Mouse (Mus musculus): ENCODE measurements at regions not wholly inside any gene's neighbourhood (a gene's known extent, or its start where the extent isn't known, plus 50 kb on each side); places are given as distances from the start of the nearest gene placed in this dataset.

DNA sequence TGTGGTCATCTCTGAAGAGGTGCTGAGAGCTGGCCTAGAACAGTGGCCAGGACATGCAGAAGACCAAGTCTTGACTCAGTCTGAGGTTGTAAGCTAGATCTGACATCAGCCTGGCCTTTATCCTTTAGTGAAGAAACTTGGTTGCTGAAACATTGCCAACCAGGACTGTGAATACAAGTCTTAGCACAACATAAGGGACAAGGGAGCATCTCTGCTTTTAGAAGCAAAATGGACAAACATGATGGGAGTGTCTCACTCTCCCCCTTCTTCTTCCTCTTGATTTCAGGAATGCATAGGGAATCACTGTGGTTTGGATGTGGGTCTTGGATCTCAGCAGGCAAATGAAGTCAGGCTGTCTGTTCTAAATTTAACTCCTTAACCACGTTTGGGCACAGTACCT lies 529.1 kb upstream of the Tnc start:
- no peak overlapping the region for H3K4me2 ChIP-seq (replicated peaks)
- H3K4me3 ChIP-seq (replicated peaks; ENCODE audit: low read length) = no peak overlapping the region
- no peak overlapping the region for H3K9ac ChIP-seq
- DNase-seq (ENCODE audit: low spot score) (no peak), ATAC-seq (ENCODE audit: low FRiP score) (no peak)
- no peaks in the 10 kb centered on the region for H3K36me3 ChIP-seq (replicated peaks; ENCODE audit: control insufficient read depth, insufficient read depth)
- no peaks in the 10 kb centered on the region for H3K4me1 ChIP-seq (replicated peaks; ENCODE audit: control insufficient read depth, insufficient read depth, low read length)
- H3K27me3 ChIP-seq (ENCODE audit: control insufficient read depth, insufficient read depth, low read length) = no peaks in the 10 kb centered on the region
- H3K9me3 ChIP-seq (ENCODE audit: control insufficient read depth, low read length) = no peaks in the 10 kb centered on the region
- no peak overlapping the region for H3K27ac ChIP-seq
- 32% methylated on average over 1 of the region's 1 CpGs for WGBS

DNA sequence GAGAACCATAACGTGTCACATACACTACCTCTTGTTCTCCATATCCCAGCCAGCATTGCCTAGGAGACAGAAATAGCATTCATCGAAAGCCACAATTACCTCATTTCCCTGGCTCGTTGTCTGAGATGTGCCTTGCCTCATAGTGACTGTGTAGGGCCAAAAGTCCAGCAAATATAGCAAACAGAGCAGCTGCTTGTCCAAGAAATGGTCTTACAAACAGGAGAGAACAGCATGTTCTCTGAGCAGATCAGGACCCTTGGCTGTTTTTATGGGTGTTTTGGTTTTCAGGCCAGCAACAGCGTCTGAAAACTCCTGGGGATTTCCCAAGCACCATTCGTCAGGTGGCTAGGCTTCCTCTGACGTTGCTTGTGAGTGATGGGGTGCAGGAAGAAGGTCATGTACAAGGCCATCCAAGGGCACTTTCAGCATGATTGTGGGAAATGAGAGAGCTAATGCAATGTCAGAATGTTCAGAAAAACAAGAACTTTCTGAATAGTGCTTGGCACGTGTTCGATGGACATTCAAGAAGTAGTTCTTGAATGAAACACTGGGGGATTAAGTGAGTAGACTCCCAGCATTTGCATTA lies 528.9 kb upstream of the Pappa start:
- H3K4me3 ChIP-seq (replicated peaks; ENCODE audit: low read length) = no peak overlapping the region
- H3K4me2 ChIP-seq (replicated peaks) = no peak overlapping the region
- H3K27ac ChIP-seq = no peak overlapping the region
- WGBS = 70% methylated on average over 8 of the region's 8 CpGs
- no peaks in the 10 kb centered on the region for H3K36me3 ChIP-seq (replicated peaks; ENCODE audit: control insufficient read depth, insufficient read depth)
- H3K9ac ChIP-seq = no peak overlapping the region
- no peaks in the 10 kb centered on the region for H3K27me3 ChIP-seq (ENCODE audit: control insufficient read depth, insufficient read depth, low read length)
- H3K4me1 ChIP-seq (replicated peaks; ENCODE audit: control insufficient read depth, insufficient read depth, low read length) = no peaks in the 10 kb centered on the region
- DNase-seq (ENCODE audit: low spot score) (no peak), ATAC-seq (ENCODE audit: low FRiP score) (no peak)
- no peaks in the 10 kb centered on the region for H3K9me3 ChIP-seq (ENCODE audit: control insufficient read depth, low read length)

DNA sequence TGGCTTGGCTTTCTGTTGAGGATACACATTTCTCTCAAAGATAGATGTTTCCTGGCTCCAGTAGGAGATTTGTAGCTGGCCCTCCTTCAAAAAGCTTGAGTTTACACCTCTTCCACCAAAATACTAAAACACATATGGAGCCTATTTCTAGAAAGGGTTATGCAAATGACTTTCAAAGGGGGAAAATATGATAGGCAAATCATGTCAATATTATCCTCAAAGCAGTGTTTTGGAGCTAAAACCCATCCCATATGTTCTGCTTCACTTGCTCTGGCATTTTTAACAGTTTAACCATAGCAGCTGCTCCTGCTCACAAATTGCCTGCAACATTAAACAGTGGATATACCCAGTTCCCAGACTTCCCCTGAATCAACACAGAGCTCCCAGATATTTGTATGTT lies 525.5 kb upstream of the Pappa start:
- Histone ChIP-seq H3K27me3 (ENCODE audit: control insufficient read depth, insufficient read depth, low read length) (no peaks in the 10 kb centered on the region), H3K4me3 (replicated peaks; ENCODE audit: low read length) (no peak overlapping the region), H3K27ac (no peak overlapping the region), H3K36me3 (replicated peaks; ENCODE audit: control insufficient read depth, insufficient read depth) (no peaks in the 10 kb centered on the region), H3K9me3 (ENCODE audit: control insufficient read depth, low read length) (no peaks in the 10 kb centered on the region), H3K4me1 (replicated peaks; ENCODE audit: control insufficient read depth, insufficient read depth, low read length) (no peaks in the 10 kb centered on the region), H3K9ac (no peak overlapping the region), H3K4me2 (replicated peaks) (no peak overlapping the region)
- ATAC-seq (ENCODE audit: low FRiP score) = no peak
- DNase-seq (ENCODE audit: low spot score) = no peak

DNA sequence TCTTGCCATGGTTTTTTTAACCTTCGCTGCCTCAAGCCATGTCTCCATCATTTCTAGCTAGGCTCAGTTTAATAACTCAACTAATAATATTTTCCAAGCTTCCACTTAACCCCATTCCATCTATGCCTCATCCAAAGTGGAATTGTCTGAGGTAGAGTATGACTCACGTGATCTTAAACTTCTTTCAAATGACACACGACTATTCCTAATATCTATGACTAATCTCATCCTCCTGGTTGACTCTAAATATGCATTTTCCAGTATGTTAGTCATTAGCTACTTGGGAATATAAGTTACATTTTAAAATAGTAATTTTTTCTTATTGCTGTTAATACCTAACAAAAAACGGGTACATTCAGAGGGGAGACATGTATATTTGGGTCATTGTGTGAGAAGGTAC lies 524.8 kb upstream of the Pappa start:
- Histone ChIP-seq H3K27me3 (ENCODE audit: control insufficient read depth, insufficient read depth, low read length) (no peaks in the 10 kb centered on the region), H3K4me1 (replicated peaks; ENCODE audit: control insufficient read depth, insufficient read depth, low read length) (no peaks in the 10 kb centered on the region), H3K4me2 (replicated peaks) (no peak overlapping the region), H3K9me3 (ENCODE audit: control insufficient read depth, low read length) (no peaks in the 10 kb centered on the region), H3K36me3 (replicated peaks; ENCODE audit: control insufficient read depth, insufficient read depth) (no peaks in the 10 kb centered on the region), H3K9ac (no peak overlapping the region), H3K4me3 (replicated peaks; ENCODE audit: low read length) (no peak overlapping the region), H3K27ac (no peak overlapping the region)
- no peak for DNase-seq (ENCODE audit: low spot score)
- no peak for ATAC-seq (ENCODE audit: low FRiP score)
- 90% methylated on average over 4 of the region's 4 CpGs for WGBS

DNA sequence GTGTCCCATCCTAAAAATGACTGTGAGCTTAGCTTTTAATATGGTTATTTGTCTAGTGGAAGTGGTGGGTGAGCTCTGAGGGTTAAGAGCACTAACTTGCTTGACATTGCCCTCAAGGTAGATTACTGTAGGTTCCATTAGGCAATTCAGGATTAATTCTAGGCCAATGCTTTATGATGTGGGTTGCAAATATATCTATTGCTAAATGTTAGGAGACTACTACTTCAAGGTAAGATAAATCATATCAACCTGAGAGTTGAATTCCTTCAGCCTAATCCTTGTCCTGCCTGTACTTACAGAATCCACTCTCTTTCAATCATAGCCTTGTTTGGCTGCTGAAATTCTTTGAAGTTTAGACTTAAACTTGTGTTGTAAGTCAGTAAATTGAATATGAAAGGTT lies 501.2 kb upstream of the Pappa start:
- no peaks in the 10 kb centered on the region for H3K9me3 ChIP-seq (ENCODE audit: control insufficient read depth, low read length)
- no peaks in the 10 kb centered on the region for H3K36me3 ChIP-seq (replicated peaks; ENCODE audit: control insufficient read depth, insufficient read depth)
- H3K4me3 ChIP-seq (replicated peaks; ENCODE audit: low read length) = no peak overlapping the region
- no peak overlapping the region for H3K27ac ChIP-seq
- no peaks in the 10 kb centered on the region for H3K4me1 ChIP-seq (replicated peaks; ENCODE audit: control insufficient read depth, insufficient read depth, low read length)
- no peaks in the 10 kb centered on the region for H3K27me3 ChIP-seq (ENCODE audit: control insufficient read depth, insufficient read depth, low read length)
- no peak for DNase-seq (ENCODE audit: low spot score)
- no peak for ATAC-seq (ENCODE audit: low FRiP score)
- H3K4me2 ChIP-seq (replicated peaks) = no peak overlapping the region
- no peak overlapping the region for H3K9ac ChIP-seq

DNA sequence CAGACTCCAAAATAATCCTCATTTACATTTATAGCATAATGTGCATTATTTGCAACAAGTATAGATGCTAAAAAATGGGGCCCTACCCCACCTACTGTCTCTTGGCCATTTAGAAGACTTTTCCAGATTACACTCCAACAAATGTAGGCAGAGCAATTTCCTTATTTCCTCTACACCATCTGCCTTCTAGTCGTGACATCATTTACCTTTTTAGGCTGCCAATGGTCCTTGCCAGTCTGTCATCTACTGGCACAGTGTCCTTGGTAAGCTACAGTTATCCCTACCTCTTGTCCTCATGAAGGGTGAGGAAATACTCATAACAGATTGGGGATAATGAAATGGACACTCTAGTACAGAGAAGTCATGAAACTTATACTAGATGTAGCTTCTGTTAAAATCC lies 491.8 kb upstream of the Pappa start:
- H3K9me3 ChIP-seq (ENCODE audit: control insufficient read depth, low read length) = no peaks in the 10 kb centered on the region
- 58% methylated on average over 1 of the region's 1 CpGs for WGBS
- H3K4me3 ChIP-seq (replicated peaks; ENCODE audit: low read length) = no peak overlapping the region
- ATAC-seq (ENCODE audit: low FRiP score) (no peak), DNase-seq (ENCODE audit: low spot score) (no peak)
- no peaks in the 10 kb centered on the region for H3K27me3 ChIP-seq (ENCODE audit: control insufficient read depth, insufficient read depth, low read length)
- no peak overlapping the region for H3K9ac ChIP-seq
- no peaks in the 10 kb centered on the region for H3K4me1 ChIP-seq (replicated peaks; ENCODE audit: control insufficient read depth, insufficient read depth, low read length)
- no peak overlapping the region for H3K27ac ChIP-seq
- no peaks in the 10 kb centered on the region for H3K36me3 ChIP-seq (replicated peaks; ENCODE audit: control insufficient read depth, insufficient read depth)
- H3K4me2 ChIP-seq (replicated peaks) = no peak overlapping the region

DNA sequence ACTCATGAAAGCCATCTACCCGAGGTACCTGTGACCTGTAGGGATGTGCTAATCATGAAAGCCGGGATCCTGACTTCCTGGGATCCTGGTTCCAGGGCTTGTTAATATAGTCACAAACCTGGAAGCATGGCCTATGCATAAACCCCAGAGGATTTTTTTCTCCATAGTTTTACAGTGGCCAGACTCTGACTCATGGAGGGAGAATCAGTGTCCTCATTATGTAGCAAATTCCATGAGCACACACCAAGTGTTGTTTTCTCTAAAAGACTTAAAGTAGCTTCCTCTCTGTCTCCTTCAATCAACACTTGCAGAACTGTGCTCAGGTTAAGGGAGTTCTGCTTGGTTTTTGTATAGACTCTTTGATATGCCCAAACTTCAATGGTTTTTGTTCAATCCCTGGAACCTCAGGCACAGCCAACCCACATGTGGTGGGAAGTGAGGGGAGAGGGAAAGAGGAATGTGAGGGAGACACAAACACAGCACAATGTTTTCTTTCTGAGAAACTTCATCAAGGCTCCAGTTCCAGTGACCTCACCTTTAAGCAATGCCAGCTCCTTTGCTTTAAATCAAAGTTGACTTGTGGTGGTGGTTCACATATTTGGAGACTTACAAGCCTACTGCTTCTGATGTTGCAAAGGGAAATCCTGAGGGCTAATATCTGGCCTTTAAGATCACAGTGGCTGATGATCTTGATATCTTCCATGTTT lies 488.6 kb upstream of the Pappa start:
- no peaks in the 10 kb centered on the region for H3K4me1 ChIP-seq (replicated peaks; ENCODE audit: control insufficient read depth, insufficient read depth, low read length)
- H3K9ac ChIP-seq = no peak overlapping the region
- DNase-seq (ENCODE audit: low spot score) (no peak), ATAC-seq (ENCODE audit: low FRiP score) (no peak)
- H3K4me2 ChIP-seq (replicated peaks) = no peak overlapping the region
- no peaks in the 10 kb centered on the region for H3K9me3 ChIP-seq (ENCODE audit: control insufficient read depth, low read length)
- H3K4me3 ChIP-seq (replicated peaks; ENCODE audit: low read length) = no peak overlapping the region
- no peaks in the 10 kb centered on the region for H3K36me3 ChIP-seq (replicated peaks; ENCODE audit: control insufficient read depth, insufficient read depth)
- WGBS = 91% methylated on average over 2 of the region's 2 CpGs
- H3K27ac ChIP-seq = no peak overlapping the region
- H3K27me3 ChIP-seq (ENCODE audit: control insufficient read depth, insufficient read depth, low read length) = no peaks in the 10 kb centered on the region

DNA sequence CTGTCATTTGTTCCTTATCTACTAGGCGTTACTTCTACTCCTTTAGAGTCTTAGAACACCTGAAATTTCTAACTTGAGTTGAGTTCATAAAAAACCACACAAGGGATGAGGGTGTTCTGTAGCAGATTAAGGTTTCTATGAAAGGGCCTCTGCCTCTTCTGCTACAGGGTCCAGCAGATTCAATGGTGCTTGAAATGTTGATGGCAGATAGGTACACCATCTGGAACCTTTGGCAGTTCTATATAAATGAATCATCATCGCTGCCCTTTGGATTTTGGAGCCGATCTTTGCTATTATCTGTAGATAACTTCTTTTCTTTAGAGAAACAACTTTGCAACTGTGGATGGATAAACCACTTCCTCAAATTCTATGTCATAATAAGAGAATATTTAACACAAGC lies 483.9 kb upstream of the Pappa start:
- Histone ChIP-seq H3K27me3 (ENCODE audit: control insufficient read depth, insufficient read depth, low read length) (no peaks in the 10 kb centered on the region), H3K36me3 (replicated peaks; ENCODE audit: control insufficient read depth, insufficient read depth) (no peaks in the 10 kb centered on the region), H3K9ac (no peak overlapping the region), H3K9me3 (ENCODE audit: control insufficient read depth, low read length) (no peaks in the 10 kb centered on the region), H3K4me1 (replicated peaks; ENCODE audit: control insufficient read depth, insufficient read depth, low read length) (no peaks in the 10 kb centered on the region), H3K27ac (no peak overlapping the region), H3K4me2 (replicated peaks) (no peak overlapping the region), H3K4me3 (replicated peaks; ENCODE audit: low read length) (no peak overlapping the region)
- DNase-seq (ENCODE audit: low spot score) = no peak
- ATAC-seq (ENCODE audit: low FRiP score) = no peak
- 91% methylated on average over 3 of the region's 3 CpGs for WGBS

DNA sequence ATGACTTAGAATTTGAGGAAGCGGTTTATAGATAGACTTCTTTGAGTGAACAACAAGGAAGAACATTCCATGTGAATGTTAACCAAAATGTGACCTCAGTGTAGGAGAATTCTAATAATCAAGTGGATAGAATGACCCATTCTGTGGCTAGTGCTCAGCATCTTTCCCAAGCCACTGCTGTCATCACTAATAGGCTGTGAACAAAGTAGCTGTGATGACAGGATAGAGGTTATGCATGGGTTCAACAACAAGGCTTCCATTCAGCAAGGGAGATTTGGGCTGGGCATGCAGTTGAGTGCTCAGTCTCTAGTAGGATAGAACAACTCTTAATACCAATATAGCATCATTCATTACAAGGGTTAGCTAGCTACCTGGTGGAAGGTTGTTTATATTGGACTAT lies 483.0 kb upstream of the Pappa start:
- Histone ChIP-seq H3K4me3 (replicated peaks; ENCODE audit: low read length) (no peak overlapping the region), H3K9ac (no peak overlapping the region), H3K36me3 (replicated peaks; ENCODE audit: control insufficient read depth, insufficient read depth) (no peaks in the 10 kb centered on the region), H3K27ac (no peak overlapping the region), H3K9me3 (ENCODE audit: control insufficient read depth, low read length) (no peaks in the 10 kb centered on the region), H3K4me1 (replicated peaks; ENCODE audit: control insufficient read depth, insufficient read depth, low read length) (no peaks in the 10 kb centered on the region), H3K27me3 (ENCODE audit: control insufficient read depth, insufficient read depth, low read length) (no peaks in the 10 kb centered on the region), H3K4me2 (replicated peaks) (no peak overlapping the region)
- ATAC-seq (ENCODE audit: low FRiP score) = no peak
- no peak for DNase-seq (ENCODE audit: low spot score)
- 87% methylated on average over 1 of the region's 1 CpGs for WGBS

DNA sequence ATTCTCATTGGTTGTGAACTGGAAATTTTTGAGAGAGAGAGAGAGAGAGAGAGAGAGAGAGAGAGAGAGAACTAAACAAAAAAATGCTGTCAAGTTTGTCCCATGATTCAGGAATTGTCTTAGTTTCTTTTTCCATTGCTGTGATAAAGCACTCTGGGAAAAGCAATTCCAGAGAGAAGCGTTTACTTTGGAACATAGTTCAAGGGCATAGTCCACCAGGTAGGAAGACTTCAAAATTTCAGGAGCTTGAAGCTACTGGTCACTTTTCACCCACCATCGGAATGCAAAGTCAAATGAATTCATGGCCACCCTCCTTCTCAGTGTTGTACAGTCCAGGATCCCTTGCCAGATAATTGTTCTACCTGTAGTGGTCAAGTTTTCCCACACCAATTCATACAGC lies 478.8 kb upstream of the Pappa start:
- no peak for DNase-seq (ENCODE audit: low spot score)
- Histone ChIP-seq H3K4me1 (replicated peaks; ENCODE audit: control insufficient read depth, insufficient read depth, low read length) (no peaks in the 10 kb centered on the region), H3K4me2 (replicated peaks) (no peak overlapping the region), H3K9me3 (ENCODE audit: control insufficient read depth, low read length) (no peaks in the 10 kb centered on the region), H3K4me3 (replicated peaks; ENCODE audit: low read length) (no peak overlapping the region), H3K36me3 (replicated peaks; ENCODE audit: control insufficient read depth, insufficient read depth) (no peaks in the 10 kb centered on the region), H3K9ac (no peak overlapping the region), H3K27me3 (ENCODE audit: control insufficient read depth, insufficient read depth, low read length) (no peaks in the 10 kb centered on the region), H3K27ac (no peak overlapping the region)
- ATAC-seq (ENCODE audit: low FRiP score) = no peak
- 93% methylated on average over 2 of the region's 2 CpGs for WGBS
